8 mouse cellular contexts compared by ENCODE assay signal in the genomic region with DNA sequence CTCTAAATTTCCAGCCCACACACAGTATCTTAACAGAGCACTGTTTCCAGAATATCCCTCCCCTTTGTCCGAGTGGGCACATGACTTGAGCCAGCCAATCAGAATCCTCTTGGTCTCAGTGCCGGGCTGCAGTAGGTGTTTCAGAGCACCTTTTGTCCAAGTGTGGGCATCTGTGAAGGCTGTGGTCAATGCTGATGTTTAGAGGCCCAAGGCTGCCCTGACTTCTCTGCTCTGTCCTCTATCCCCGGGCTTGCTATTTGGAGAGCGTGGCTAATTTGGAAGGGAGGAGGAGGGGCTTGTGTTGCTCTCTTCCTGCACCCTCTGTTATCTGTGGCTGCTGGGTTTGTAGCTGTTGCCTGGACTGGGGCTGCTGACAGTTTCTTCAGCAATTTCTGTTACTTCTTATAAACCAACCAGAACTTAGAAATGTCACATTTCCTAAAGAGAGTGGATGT. TPM values are rescaled to one million over a fixed set of nuclear protein-coding genes. Genes with fewer than 3 reads are reported as not detected.
DNase-seq lines count a peak whose midpoint lies in the region; ATAC-seq and TF ChIP-seq lines count a peak whose summit lies in the region.

No protein-coding gene starts in this region.

- intact Hi-C loops in heart, adult 2 months (cut with DNase I): loop anchor here (5.0 kb wide), 1 partner anchor 32 kb away; no protein-coding TSS in a partner anchor

- H3K27me3 ChIP-seq in CH12.LX (replicated peaks): peaks cover 7% of the 10 kb centered on the region
- H3K27me3 ChIP-seq in heart, adult 2 months (ENCODE audit: control insufficient read depth, insufficient read depth, low read length): no peaks in the 10 kb centered on the region; the same call in 1 of the 2 replicates
- H3K27me3 ChIP-seq in kidney, embryonic 15.5 days: peaks cover 35% of the 10 kb centered on the region
- H3K27me3 ChIP-seq in lung, embryonic 14.5 days (ENCODE audit: insufficient read depth, low read length): peaks cover 21% of the 10 kb centered on the region

- in situ Hi-C loops in CH12.LX (cut with MboI; ENCODE audit: low pct_ligation_motif_present, low pct_unique_long_range_greater_than_20kb, low sequenced_read_pairs): no loop called here

- TF ChIP-seq RAD21 in CH12.LX (IDR thresholded peaks at IDR 0.05; ENCODE audit: low read depth, low read length): no peak

- DNase-seq in 3134 (ENCODE audit: extremely low read depth, insufficient read length, low spot score): peak; percentile 40
- DNase-seq in CH12.LX (ENCODE audit: extremely low read depth): peak; percentile 66
- peak; percentile 65 to 70 for DNase-seq in cerebellum, postnatal 14 days
- DNase-seq in heart, adult 2 months: peak; percentile 66 to 72
- peak; percentile 80 for DNase-seq in lung, embryonic 14.5 days
- peak; percentile 66 for DNase-seq in retina, embryonic 14.5 days (ENCODE audit: low spot score)
- no peak for DNase-seq in urinary bladder, postnatal 10 days (ENCODE audit: low spot score)

- dilution Hi-C loops in CH12.LX (cut with MboI; ENCODE audit: extremely low pct_ligation_motif_present, extremely low pct_unique_long_range_greater_than_20kb, low sequenced_read_pairs): no loop called here

- peak; percentile 68 for TF ChIP-seq POLR2A in CH12.LX (IDR thresholded peaks at IDR 0.05; ENCODE audit: low read depth, low read length)
- TF ChIP-seq POLR2A in heart, adult 2 months (IDR thresholded peaks at IDR 0.05; ENCODE audit: insufficient read depth, low read depth, low read length): no peak

- WGBS in heart, adult 2 months: 0% methylated on average over 4 of the region's 4 CpGs
- 3% methylated on average over 4 of the region's 4 CpGs for WGBS in kidney, embryonic 15.5 days
- WGBS in lung, embryonic 14.5 days: 0% methylated on average over 4 of the region's 4 CpGs

- TF ChIP-seq CTCF in CH12.LX (conservative IDR thresholded peaks at IDR 0.05 in 1 of 2, IDR thresholded peaks at IDR 0.05 in 1 of 2; ENCODE audit: low read depth in 2 of 2, low read length in 2 of 2): no peak
- no peak for TF ChIP-seq CTCF in heart, adult 2 months (IDR thresholded peaks at IDR 0.05)
- no peak for TF ChIP-seq CTCF in lung, embryonic 14.5 days (IDR thresholded peaks at IDR 0.05; ENCODE audit: low read depth)

- H3K9me3 ChIP-seq in CH12.LX (replicated peaks; ENCODE audit: low read length): no peaks in the 10 kb centered on the region
- H3K9me3 ChIP-seq in kidney, embryonic 15.5 days (replicated peaks): no peaks in the 10 kb centered on the region
- H3K9me3 ChIP-seq in lung, embryonic 14.5 days (ENCODE audit: low read depth, low read length): no peaks in the 10 kb centered on the region

- no peaks in the 10 kb centered on the region for H3K79me2 ChIP-seq in CH12.LX (replicated peaks; ENCODE audit: control insufficient read depth, extremely low read depth, insufficient read depth, poor library complexity, severe bottlenecking)
- no peaks in the 10 kb centered on the region for H3K79me2 ChIP-seq in heart, adult 2 months (replicated peaks; ENCODE audit: control insufficient read depth, insufficient read depth, low read length)

- ATAC-seq in kidney, embryonic 15.5 days (replicated peaks; ENCODE audit: low FRiP score): peak; percentile 79
- ATAC-seq in lung, embryonic 14.5 days (ENCODE audit: insufficient read depth): peak; percentile 81

- peak overlapping the region; percentile 65 for H3K4me2 ChIP-seq in CH12.LX (ENCODE audit: insufficient read depth, low read depth, poor library complexity, severe bottlenecking)
- H3K4me2 ChIP-seq in kidney, embryonic 15.5 days: peak overlapping the region; percentile 67
- H3K4me2 ChIP-seq in lung, embryonic 14.5 days: peak overlapping the region; percentile 64

- no peak overlapping the region for H3K9ac ChIP-seq in CH12.LX (ENCODE audit: insufficient read depth, low read depth)
- peak overlapping the region; percentile 24; the same call in 1 of the 2 replicates for H3K9ac ChIP-seq in heart, adult 2 months (ENCODE audit: low read depth, low read length)
- H3K9ac ChIP-seq in kidney, embryonic 15.5 days: no peak overlapping the region; the same call in 1 of the 2 replicates
- H3K9ac ChIP-seq in lung, embryonic 14.5 days: peak overlapping the region; percentile 40

- no peak overlapping the region for H3K27ac ChIP-seq in CH12.LX (ENCODE audit: insufficient read depth, low read depth)
- 0 out of 2 replicates have a peak overlapping the region, but pooled peaks have one; percentile 1 for H3K27ac ChIP-seq in heart, adult 2 months
- 0 out of 2 replicates have a peak overlapping the region, but pooled peaks have one; percentile 9 for H3K27ac ChIP-seq in kidney, embryonic 15.5 days
- 0 out of 2 replicates have a peak overlapping the region, but pooled peaks have one; percentile 60 for H3K27ac ChIP-seq in lung, embryonic 14.5 days (ENCODE audit: low read depth)

- peak overlapping the region; percentile 23 to 40 (median 32) for H3K4me3 ChIP-seq in CH12.LX (replicated peaks in 1 of 3; ENCODE audit: low read depth in 2 of 3, low read length in 2 of 3, poor library complexity in 1 of 3)
- peak overlapping the region; percentile 40 for H3K4me3 ChIP-seq in heart, adult 2 months
- peak overlapping the region; percentile 46 for H3K4me3 ChIP-seq in kidney, embryonic 15.5 days (replicated peaks)
- H3K4me3 ChIP-seq in lung, embryonic 14.5 days (ENCODE audit: low read depth, low read length): peak overlapping the region; percentile 39

- TF ChIP-seq EP300 in CH12.LX (IDR thresholded peaks at IDR 0.05; ENCODE audit: low read length): no peak
- no peak for TF ChIP-seq EP300 in heart, adult 2 months (IDR thresholded peaks at IDR 0.05; ENCODE audit: insufficient read depth, low read depth, low read length)

- H3K4me1 ChIP-seq in CH12.LX (ENCODE audit: control insufficient read depth in 1 of 2, insufficient read depth in 2 of 2): peaks cover 42 to 81% of the 10 kb centered on the region in 2 experiments
- H3K4me1 ChIP-seq in heart, adult 2 months (ENCODE audit: control insufficient read depth, insufficient read depth, low read length): peaks cover 8% of the 10 kb centered on the region
- H3K4me1 ChIP-seq in kidney, embryonic 15.5 days: peaks cover 41% of the 10 kb centered on the region
- H3K4me1 ChIP-seq in lung, embryonic 14.5 days (ENCODE audit: insufficient read depth): peaks cover 16% of the 10 kb centered on the region

- no peaks in the 10 kb centered on the region for H3K36me3 ChIP-seq in CH12.LX (replicated peaks in 1 of 2; ENCODE audit: control insufficient read depth in 1 of 2, insufficient read depth in 1 of 2, low read length in 1 of 2)
- H3K36me3 ChIP-seq in heart, adult 2 months (ENCODE audit: control insufficient read depth, insufficient read depth, low read length): no peaks in the 10 kb centered on the region
- no peaks in the 10 kb centered on the region for H3K36me3 ChIP-seq in kidney, embryonic 15.5 days
- H3K36me3 ChIP-seq in lung, embryonic 14.5 days (ENCODE audit: insufficient read depth): no peaks in the 10 kb centered on the region

TF ChIP-seq in CH12.LX, 34 proteins besides CTCF, POLR2A, EP300 and RAD21 (continues in another document):
- 0 out of 2 replicates have a peak, but pooled peaks have one; percentile 12 for TF ChIP-seq NELFE (IDR thresholded peaks at IDR 0.05; ENCODE audit: low read depth, low read length)
- no peak for TF ChIP-seq TBP (conservative IDR thresholded peaks at IDR 0.05; ENCODE audit: low read depth, low read length)
- TF ChIP-seq SIN3A (IDR thresholded peaks at IDR 0.05; ENCODE audit: low read length): no peak
- TF ChIP-seq TCF12 (IDR thresholded peaks at IDR 0.05; ENCODE audit: low read depth, low read length): peak; percentile 11; the same call in 1 of the 2 replicates
- no peak; the same call in 1 of the 2 replicates for TF ChIP-seq HCFC1 (IDR thresholded peaks at IDR 0.05; ENCODE audit: low read depth, low read length)
- TF ChIP-seq POLR2AphosphoS2 (IDR thresholded peaks at IDR 0.05; ENCODE audit: low read depth, low read length): no peak
- no peak for TF ChIP-seq PAX5 (IDR thresholded peaks at IDR 0.05; ENCODE audit: low read length)
- TF ChIP-seq JUN (IDR thresholded peaks at IDR 0.05; ENCODE audit: insufficient read depth, low read depth, low read length): no peak
- no peak for TF ChIP-seq RCOR1 (conservative IDR thresholded peaks at IDR 0.05; ENCODE audit: low read depth, low read length)
- peak; percentile 94 for TF ChIP-seq MAX (IDR thresholded peaks at IDR 0.05; ENCODE audit: low read length)
- no peak for TF ChIP-seq NRF1 (IDR thresholded peaks at IDR 0.05; ENCODE audit: low read depth, low read length)
- no peak for TF ChIP-seq JUND (conservative IDR thresholded peaks at IDR 0.05; ENCODE audit: low read depth, low read length)
- no peak for TF ChIP-seq ELF1 (IDR thresholded peaks at IDR 0.05; ENCODE audit: low read depth, low read length)
- TF ChIP-seq UBTF (IDR thresholded peaks at IDR 0.05; ENCODE audit: low read depth, low read length): no peak
- peak; percentile 96 for TF ChIP-seq USF1 (IDR thresholded peaks at IDR 0.05; ENCODE audit: low read depth, low read length)
- no peak for TF ChIP-seq ZMIZ1 (IDR thresholded peaks at IDR 0.05; ENCODE audit: low read depth, low read length)
- TF ChIP-seq MEF2A (IDR thresholded peaks at IDR 0.05; ENCODE audit: borderline replicate concordance, low read depth, low read length): no peak
- no peak for TF ChIP-seq MXI1 (IDR thresholded peaks at IDR 0.05; ENCODE audit: low read depth, low read length)
- TF ChIP-seq E2F4 (IDR thresholded peaks at IDR 0.05; ENCODE audit: insufficient replicate concordance, low read depth, low read length): no peak
- no peak for TF ChIP-seq GABPA (IDR thresholded peaks at IDR 0.05; ENCODE audit: insufficient replicate concordance, low read depth, low read length)
- no peak for TF ChIP-seq MAZ (IDR thresholded peaks at IDR 0.05; ENCODE audit: low read depth, low read length)

RNA-seq across cellular contexts. Expression of a gene that starts 3.1 kb away (rescaled TPM):
- 0.29 and 0.42 TPM in 2 replicates for total RNA-seq in CH12.LX (2012; rRNA removed)
- total RNA-seq in CH12.LX (2014; rRNA removed): 0.05 and 0.11 TPM in 2 replicates
- 0.45 and 0.73 TPM in 2 replicates for polyA plus RNA-seq in CH12.LX (2012; ENCODE audit: insufficient read length, low read depth)
- total RNA-seq in heart, adult 2 months (2021): 1 to 10 TPM; 6.1 to 8.1 TPM
- 11.1 and 12.7 TPM in 2 replicates for polyA plus RNA-seq in heart, adult 2 months (2012; rRNA removed)
- 0.84 and 1.3 TPM in 2 replicates for polyA plus RNA-seq in kidney, embryonic 15.5 days (2015; fragmentation: Nextera tagmentation; extraction: Ambion mirVana)
- polyA plus RNA-seq in lung, embryonic 14.5 days (2014; fragmentation: Nextera tagmentation; extraction: Ambion mirVana): 0.93 and 0.95 TPM in 2 replicates

RNA-seq across cellular contexts. Expression of a gene that starts 43.7 kb away (rescaled TPM):
- total RNA-seq in CH12.LX (2012; rRNA removed): not detected in 2 replicates
- total RNA-seq in CH12.LX (2014; rRNA removed): not detected in 2 replicates
- polyA plus RNA-seq in CH12.LX (2012; ENCODE audit: insufficient read length, low read depth): 0.07 and 0.08 TPM in 2 replicates
- 1 to 10 TPM; 1.3 to 2.5 TPM for total RNA-seq in heart, adult 2 months (2021)
- polyA plus RNA-seq in heart, adult 2 months (2012; rRNA removed): 1.1 and 3.5 TPM in 2 replicates
- 0.28 and 0.39 TPM in 2 replicates for polyA plus RNA-seq in kidney, embryonic 15.5 days (2015; fragmentation: Nextera tagmentation; extraction: Ambion mirVana)
- not detected in 2 replicates for polyA plus RNA-seq in lung, embryonic 14.5 days (2014; fragmentation: Nextera tagmentation; extraction: Ambion mirVana)

Comparison
In these comparisons a context has a peak if more than half of its experiments do, and no peak if none do; other contexts are left out.
1. H3K9ac ChIP-seq: peak in heart, adult 2 months (single experiment) and lung, embryonic 14.5 days (single experiment); none in CH12.LX (single experiment) and kidney, embryonic 15.5 days (single experiment).
2. Peak in every context shown above with its lines, with median percentiles within 50 percentile points of each other: H3K4me2 ChIP-seq and H3K4me3 ChIP-seq.